Mouse (Mus musculus) activated CD4-positive, CD25-positive, alpha-beta regulatory T cell, adult 4 months (primary cell): ENCODE data around the gene Gm9732. TPM values are rescaled to one million over a fixed set of nuclear protein-coding genes. Genes with fewer than 3 reads are reported as not detected.

ENCODE experiments used
- polyA plus RNA-seq, 2 experiments: library from polyadenylated mRNA; unstranded; fragments of 100-300 nt; shearing (Covaris generic); gene quantifications; one replicate each; pipeline ENCODE4 v1.2.1; 2017

Gene Gm9732
- polyA plus RNA-seq, 2 experiments from 2014 or later, result 0.42 to 0.44 TPM

Other genes with a start within 250 kb of the Gm9732 start
- gene Gm8094, start 198.4 kb upstream of the Gm9732 start, polyA plus RNA-seq, result not detected
- not detected for gene Gm8104, start 174.4 kb upstream of the Gm9732 start, polyA plus RNA-seq
- gene Gm7233, start 95.2 kb upstream of the Gm9732 start, polyA plus RNA-seq, result not detected
- not detected for gene Gm8122, start 39.7 kb upstream of the Gm9732 start, polyA plus RNA-seq
- not detected for gene Gm8126, start 16.4 kb upstream of the Gm9732 start, polyA plus RNA-seq
- gene Gm8127, start 18.8 kb downstream of the Gm9732 start, polyA plus RNA-seq, result not detected
- gene 1700001F09Rik, start 72.8 kb downstream of the Gm9732 start, polyA plus RNA-seq, result not detected
- gene Gm8138, start 141.3 kb downstream of the Gm9732 start, polyA plus RNA-seq, result not detected